ENCODE assay signal across 9 mouse cellular contexts in genomic region chr7:5062360-5063001, GRCm38 (mm10). TPM values are rescaled to one million over a fixed set of nuclear protein-coding genes. Genes with fewer than 3 reads are reported as not detected.
DNase-seq lines count a peak whose midpoint lies in the region; ATAC-seq and TF ChIP-seq lines count a peak whose summit lies in the region.
"Had no signal": no experiment of that assay in that cellular context is flagged by ENCODE, and none has a peak within 500 bp of the region (broad histone marks: within the 10 kb centered on the region; RNA-seq: fewer than 3 reads in every experiment).

No protein-coding gene starts in this region.

- H3K9me3 ChIP-seq in heart, postnatal 0 days (replicated peaks; ENCODE audit: control insufficient read depth, low read length): no peaks in the 10 kb centered on the region
- H3K9me3 ChIP-seq in limb, embryonic 14.5 days (ENCODE audit: control insufficient read depth, low read length): no peaks in the 10 kb centered on the region
- no peaks in the 10 kb centered on the region for H3K9me3 ChIP-seq in midbrain, embryonic 16.5 days (replicated peaks; ENCODE audit: control insufficient read depth, low read length, poor library complexity, severe bottlenecking)

- WGBS in heart, postnatal 0 days: under 1% methylated on average over 43 of the region's 51 CpGs
- WGBS in limb, embryonic 14.5 days: under 1% methylated on average over 46 of the region's 51 CpGs
- WGBS in midbrain, embryonic 16.5 days: under 1% methylated on average over 51 of the region's 51 CpGs

- intact Hi-C loops in gastrocnemius, adult 2 months (cut with DNase I): loop anchor here (1.0 to 5.0 kb wide), 3 partner anchors 18 to 925 kb away; partner anchors contain the start of genes Epn1 and Leng8

- peak overlapping the region; percentile 89 for H3K9ac ChIP-seq in heart, postnatal 0 days (replicated peaks; ENCODE audit: low read depth, low read length)
- H3K9ac ChIP-seq in limb, embryonic 14.5 days (ENCODE audit: low read depth, low read length, severe bottlenecking): peak overlapping the region; percentile 83
- H3K9ac ChIP-seq in midbrain, embryonic 16.5 days (ENCODE audit: low read depth, low read length): peak overlapping the region; percentile 84

- H3K27ac ChIP-seq in gastrocnemius, adult 2 months: peak overlapping the region; percentile 99
- H3K27ac ChIP-seq in heart, postnatal 0 days (ENCODE audit: low read depth): peak overlapping the region; percentile 100
- H3K27ac ChIP-seq in limb, embryonic 14.5 days (replicated peaks; ENCODE audit: low read depth, low read length): peak overlapping the region; percentile 96
- H3K27ac ChIP-seq in midbrain, embryonic 16.5 days (ENCODE audit: low read length): peak overlapping the region; percentile 99

- peaks cover 10% of the 10 kb centered on the region for H3K27me3 ChIP-seq in heart, postnatal 0 days (ENCODE audit: control insufficient read depth, insufficient read depth, low read length)
- no peaks in the 10 kb centered on the region for H3K27me3 ChIP-seq in limb, embryonic 14.5 days (ENCODE audit: control insufficient read depth, insufficient read depth, low read length)
- no peaks in the 10 kb centered on the region; the same call in 1 of the 2 replicates for H3K27me3 ChIP-seq in midbrain, embryonic 16.5 days (ENCODE audit: control insufficient read depth, insufficient read depth, low read depth, low read length)

- H3K4me3 ChIP-seq in gastrocnemius, adult 2 months: peak overlapping the region; percentile 91
- peak overlapping the region; percentile 69 for H3K4me3 ChIP-seq in heart, postnatal 0 days (ENCODE audit: low read depth, low read length)
- peak overlapping the region; percentile 64 for H3K4me3 ChIP-seq in limb, embryonic 14.5 days (replicated peaks; ENCODE audit: low read length)
- H3K4me3 ChIP-seq in midbrain, embryonic 16.5 days (ENCODE audit: low read depth, low read length): peak overlapping the region; percentile 61

- H3K36me3 ChIP-seq in heart, postnatal 0 days (replicated peaks; ENCODE audit: control insufficient read depth, insufficient read depth, low read length): peaks cover 20% of the 10 kb centered on the region
- peaks cover 22% of the 10 kb centered on the region for H3K36me3 ChIP-seq in limb, embryonic 14.5 days (ENCODE audit: control insufficient read depth, insufficient read depth, low read length)
- peaks cover 6% of the 10 kb centered on the region; the same call in 1 of the 2 replicates for H3K36me3 ChIP-seq in midbrain, embryonic 16.5 days (ENCODE audit: control insufficient read depth, insufficient read depth, low read length)

- TF ChIP-seq CTCF in gastrocnemius, adult 2 months (IDR thresholded peaks at IDR 0.05): no peak
- no peak for TF ChIP-seq CTCF in heart, postnatal 0 days (IDR thresholded peaks at IDR 0.05; ENCODE audit: low read depth)

- H3K4me2 ChIP-seq in heart, postnatal 0 days (ENCODE audit: low read depth, low read length): peak overlapping the region; percentile 99
- H3K4me2 ChIP-seq in limb, embryonic 14.5 days (replicated peaks; ENCODE audit: low read depth, low read length, severe bottlenecking): peak overlapping the region; percentile 78
- H3K4me2 ChIP-seq in midbrain, embryonic 16.5 days (ENCODE audit: low read length): peak overlapping the region; percentile 83

- ATAC-seq in CD4-positive, CD25-positive, alpha-beta regulatory T cell, adult 4 months: peak; percentile 22
- ATAC-seq in heart, postnatal 0 days (ENCODE audit: insufficient read depth, low read depth): peak; percentile 47
- peak; percentile 58 for ATAC-seq in limb, embryonic 14.5 days (ENCODE audit: low FRiP score, low read depth)
- peak; percentile 22 for ATAC-seq in midbrain, embryonic 16.5 days

- no peak for TF ChIP-seq POLR2A in limb, embryonic 14.5 days (IDR thresholded peaks at IDR 0.05; ENCODE audit: borderline replicate concordance, extremely low read depth, insufficient read depth, insufficient read length)

- no peak for DNase-seq in gastrocnemius, adult 2 months
- DNase-seq in gastrocnemius, postnatal 10 days: no peak
- peak; percentile 90 for DNase-seq in embryo, embryonic 10 days (ENCODE audit: low spot score)
- peak; percentile 80 for DNase-seq in heart, postnatal 0 days (ENCODE audit: low spot score)
- DNase-seq in limb, embryonic 14.5 days (ENCODE audit: low spot score): peak; percentile 86
- no peak for DNase-seq in cerebellum, postnatal 4 days (ENCODE audit: low spot score in 2 of 2)

- peaks cover 21% of the 10 kb centered on the region for H3K4me1 ChIP-seq in heart, postnatal 0 days (ENCODE audit: control insufficient read depth, insufficient read depth)
- H3K4me1 ChIP-seq in limb, embryonic 14.5 days (ENCODE audit: control insufficient read depth, insufficient read depth, low read length): peaks cover 17% of the 10 kb centered on the region
- peaks cover 49% of the 10 kb centered on the region for H3K4me1 ChIP-seq in midbrain, embryonic 16.5 days (ENCODE audit: control insufficient read depth, insufficient read depth, low read length)

- TF ChIP-seq EP300 in heart, postnatal 0 days (IDR thresholded peaks at IDR 0.05; ENCODE audit: low read depth): peak; percentile 53; the same call in 1 of the 2 replicates

RNA-seq across cellular contexts. Expression of gene U2af2, which starts 0.5 kb away (rescaled TPM):
- 10 to 100 TPM; 50.0 to 51.0 TPM for total RNA-seq in gastrocnemius, adult 2 months (2021)
- 10 to 100 TPM; 70.2 to 94.0 TPM for total RNA-seq in gastrocnemius, postnatal 10 days (2021)
- polyA plus RNA-seq in CD4-positive, CD25-positive, alpha-beta regulatory T cell, adult 4 months (2017; shearing (Covaris generic)): 10 to 100 TPM; 27.5 to 28.2 TPM
- total RNA-seq in heart, postnatal 0 days (2014; rRNA removed; ENCODE audit: low replicate concordance): 95.2 and 99.1 TPM in 2 replicates
- polyA plus RNA-seq in heart, postnatal 0 days (2015; fragmentation: Nextera tagmentation; extraction: Ambion mirVana): 38.0 and 39.3 TPM in 2 replicates
- polyA plus RNA-seq in limb, embryonic 14.5 days (2012; rRNA removed): 431 and 479 TPM in 2 replicates
- 123 and 128 TPM in 2 replicates for polyA plus RNA-seq in limb, embryonic 14.5 days (2014; fragmentation: Nextera tagmentation; extraction: Ambion mirVana)
- 96.7 and 103 TPM in 2 replicates for polyA plus RNA-seq in midbrain, embryonic 16.5 days (2015; fragmentation: Nextera tagmentation; extraction: Ambion mirVana)

RNA-seq across cellular contexts. Expression of gene Zfp580, which starts 11.1 kb away (rescaled TPM):
- 1 to 10 TPM; 3.0 to 4.1 TPM for total RNA-seq in gastrocnemius, adult 2 months (2021)
- 1 to 10 TPM; 7.3 to 10.0 TPM for total RNA-seq in gastrocnemius, postnatal 10 days (2021)
- under 1 TPM in 1 of 2 experiments, not detected in 1; 0.69 TPM for polyA plus RNA-seq in CD4-positive, CD25-positive, alpha-beta regulatory T cell, adult 4 months (2017; shearing (Covaris generic))
- total RNA-seq in heart, postnatal 0 days (2014; rRNA removed; ENCODE audit: low replicate concordance): 15.0 TPM in 1 of 2 replicates, not detected in the other
- 14.7 and 16.6 TPM in 2 replicates for polyA plus RNA-seq in heart, postnatal 0 days (2015; fragmentation: Nextera tagmentation; extraction: Ambion mirVana)
- polyA plus RNA-seq in limb, embryonic 14.5 days (2012; rRNA removed): 49.7 and 70.4 TPM in 2 replicates
- 47.5 and 57.7 TPM in 2 replicates for polyA plus RNA-seq in limb, embryonic 14.5 days (2014; fragmentation: Nextera tagmentation; extraction: Ambion mirVana)
- 101 and 117 TPM in 2 replicates for polyA plus RNA-seq in midbrain, embryonic 16.5 days (2015; fragmentation: Nextera tagmentation; extraction: Ambion mirVana)

RNA-seq across cellular contexts. Expression of gene Epn1, which starts 17.6 kb away (rescaled TPM):
- 100 to 1,000 TPM; 165 to 171 TPM for total RNA-seq in gastrocnemius, adult 2 months (2021)
- total RNA-seq in gastrocnemius, postnatal 10 days (2021): 100 to 1,000 TPM in 1 of 2 experiments, 10 to 100 TPM in 1; 96.7 to 110 TPM
- polyA plus RNA-seq in CD4-positive, CD25-positive, alpha-beta regulatory T cell, adult 4 months (2017; shearing (Covaris generic)): 1 to 10 TPM; 4.0 to 7.2 TPM
- 208 and 236 TPM in 2 replicates for total RNA-seq in heart, postnatal 0 days (2014; rRNA removed; ENCODE audit: low replicate concordance)
- polyA plus RNA-seq in heart, postnatal 0 days (2015; fragmentation: Nextera tagmentation; extraction: Ambion mirVana): 53.0 and 56.4 TPM in 2 replicates
- polyA plus RNA-seq in limb, embryonic 14.5 days (2012; rRNA removed): 119 and 144 TPM in 2 replicates
- 69.1 and 76.2 TPM in 2 replicates for polyA plus RNA-seq in limb, embryonic 14.5 days (2014; fragmentation: Nextera tagmentation; extraction: Ambion mirVana)
- 107 and 120 TPM in 2 replicates for polyA plus RNA-seq in midbrain, embryonic 16.5 days (2015; fragmentation: Nextera tagmentation; extraction: Ambion mirVana)

RNA-seq across cellular contexts. Expression of gene Zfp784, which starts 24.2 kb away (rescaled TPM):
- 1 to 10 TPM; 2.8 to 3.9 TPM for total RNA-seq in gastrocnemius, adult 2 months (2021)
- 1 to 10 TPM; 4.9 to 6.0 TPM for total RNA-seq in gastrocnemius, postnatal 10 days (2021)
- 1 to 10 TPM; 4.5 to 9.3 TPM for polyA plus RNA-seq in CD4-positive, CD25-positive, alpha-beta regulatory T cell, adult 4 months (2017; shearing (Covaris generic))
- 7.2 and 8.3 TPM in 2 replicates for total RNA-seq in heart, postnatal 0 days (2014; rRNA removed; ENCODE audit: low replicate concordance)
- 8.0 and 8.2 TPM in 2 replicates for polyA plus RNA-seq in heart, postnatal 0 days (2015; fragmentation: Nextera tagmentation; extraction: Ambion mirVana)
- polyA plus RNA-seq in limb, embryonic 14.5 days (2012; rRNA removed): 6.5 and 6.8 TPM in 2 replicates
- 5.6 and 6.3 TPM in 2 replicates for polyA plus RNA-seq in limb, embryonic 14.5 days (2014; fragmentation: Nextera tagmentation; extraction: Ambion mirVana)
- 10.5 and 10.8 TPM in 2 replicates for polyA plus RNA-seq in midbrain, embryonic 16.5 days (2015; fragmentation: Nextera tagmentation; extraction: Ambion mirVana)

RNA-seq across cellular contexts. Expression of gene 4632433K11Rik, which starts 28.6 kb away (rescaled TPM):
- total RNA-seq in gastrocnemius, adult 2 months (2021): not detected
- under 1 TPM in 1 of 2 experiments, not detected in 1; 0.49 TPM for total RNA-seq in gastrocnemius, postnatal 10 days (2021)
- not detected for polyA plus RNA-seq in CD4-positive, CD25-positive, alpha-beta regulatory T cell, adult 4 months (2017; shearing (Covaris generic))
- total RNA-seq in heart, postnatal 0 days (2014; rRNA removed; ENCODE audit: low replicate concordance): 0.99 TPM in 1 of 2 replicates, not detected in the other
- polyA plus RNA-seq in heart, postnatal 0 days (2015; fragmentation: Nextera tagmentation; extraction: Ambion mirVana): not detected in 2 replicates
- polyA plus RNA-seq in limb, embryonic 14.5 days (2012; rRNA removed): not detected in 2 replicates
- polyA plus RNA-seq in limb, embryonic 14.5 days (2014; fragmentation: Nextera tagmentation; extraction: Ambion mirVana): not detected in 2 replicates
- polyA plus RNA-seq in midbrain, embryonic 16.5 days (2015; fragmentation: Nextera tagmentation; extraction: Ambion mirVana): not detected in 2 replicates
- total RNA-seq: adrenal gland, postnatal 4 days had no signal

Comparison
In these comparisons a context has a peak if more than half of its experiments do, and no peak if none do; other contexts are left out.
1. DNase-seq: peak in embryo, embryonic 10 days (single experiment), heart, postnatal 0 days (single experiment) and limb, embryonic 14.5 days (single experiment); none in gastrocnemius, adult 2 months (single experiment), gastrocnemius, postnatal 10 days (single experiment) and cerebellum, postnatal 4 days (0 of 2).
2. Peak in every context shown above with its lines, with median percentiles within 50 percentile points of each other: H3K27ac ChIP-seq, H3K4me3 ChIP-seq, ATAC-seq, H3K4me2 ChIP-seq and H3K9ac ChIP-seq.